Mouse (Mus musculus) layer of hippocampus, adult 18-20 months (tissue): ENCODE results near the gene Prm1. TPM values are rescaled to one million over a fixed set of nuclear protein-coding genes. Genes with fewer than 3 reads are reported as not detected.

Experiments
- DNase-seq, 2 experiments: peaks; one replicate each; pipeline ENCODE4 v3.0.0; 2022; ENCODE audit warnings: low spot score in 2 of 2
- total RNA-seq, 2 experiments: library from RNA; stranded (reverse); gene quantifications; 2 replicates each; pipeline ENCODE4 v1.2.3; 2021

The Prm1 gene
- total RNA-seq, 2 experiments from 2014 or later = not detected

DNA sequence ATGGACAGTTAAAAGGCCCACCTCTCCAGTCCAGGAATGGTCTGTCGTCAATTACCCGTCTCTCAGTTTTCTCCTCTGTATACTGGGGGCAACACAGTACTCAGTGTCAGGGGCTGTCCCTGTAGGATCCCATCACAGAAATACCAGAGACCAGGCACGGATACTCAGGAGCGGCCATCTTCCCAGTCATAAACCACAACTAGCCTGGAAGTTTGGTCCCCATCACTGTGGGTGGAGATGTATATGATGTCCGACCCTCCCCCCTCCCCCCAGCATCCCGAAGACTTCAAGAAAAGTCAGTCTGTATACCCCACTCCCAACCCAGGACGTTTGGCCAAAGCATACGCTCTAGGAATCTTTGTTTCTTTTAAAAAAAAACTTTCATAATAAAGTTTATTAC is 22.2 kb downstream of the Prm1 start:
- no peak for DNase-seq

DNA sequence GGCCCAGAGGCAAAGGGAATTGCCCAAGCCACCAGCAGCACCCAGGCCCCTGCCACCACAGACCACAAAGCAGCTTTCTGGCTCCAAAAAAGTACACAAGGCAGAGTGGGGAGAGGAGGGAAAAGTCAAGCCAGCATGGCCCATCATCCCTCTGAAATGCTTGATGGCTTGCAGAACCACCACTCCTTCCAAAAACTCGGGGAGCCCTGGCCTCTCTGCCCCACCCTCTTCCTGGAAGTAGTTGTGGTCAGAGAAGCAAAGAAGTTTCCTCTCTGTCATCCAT is 22.5 kb downstream of the Prm1 start:
- DNase-seq = no peak

GRCm38 (mm10) chr16:10782377-10783151 is 23.1 kb downstream of the Prm1 start:
- no peak for DNase-seq

GRCm38 (mm10) chr16:10781862-10782371 is 23.7 kb downstream of the Prm1 start:
- no peak for DNase-seq

DNA sequence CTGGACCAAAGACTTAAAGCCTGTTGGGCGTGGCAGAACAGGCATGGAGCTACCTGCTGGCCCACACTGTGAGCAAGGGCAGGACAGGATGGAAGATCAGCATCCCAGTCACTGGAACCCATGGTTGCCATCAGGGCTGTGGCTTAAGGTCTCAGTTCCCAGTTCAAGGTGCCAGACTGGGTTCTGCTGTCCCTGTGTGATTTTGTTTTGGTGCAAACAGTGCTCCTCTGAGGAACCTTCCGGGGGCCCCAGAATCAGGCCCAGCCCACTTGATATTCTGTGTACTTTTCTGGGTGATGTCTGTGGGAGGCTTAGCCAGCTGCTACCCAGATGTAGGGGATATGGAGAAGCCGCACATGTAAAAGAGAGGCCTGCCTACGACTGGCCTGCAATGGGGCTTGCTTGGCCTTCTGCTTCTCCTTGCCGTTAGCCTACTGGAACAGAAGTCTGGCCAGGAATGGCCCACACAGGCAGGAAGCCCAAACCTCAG is 25.0 kb downstream of the Prm1 start:
- DNase-seq = no peak

GRCm38 (mm10) chr16:10777579-10778160 is 28.0 kb downstream of the Prm1 start:
- no peak for DNase-seq

DNA sequence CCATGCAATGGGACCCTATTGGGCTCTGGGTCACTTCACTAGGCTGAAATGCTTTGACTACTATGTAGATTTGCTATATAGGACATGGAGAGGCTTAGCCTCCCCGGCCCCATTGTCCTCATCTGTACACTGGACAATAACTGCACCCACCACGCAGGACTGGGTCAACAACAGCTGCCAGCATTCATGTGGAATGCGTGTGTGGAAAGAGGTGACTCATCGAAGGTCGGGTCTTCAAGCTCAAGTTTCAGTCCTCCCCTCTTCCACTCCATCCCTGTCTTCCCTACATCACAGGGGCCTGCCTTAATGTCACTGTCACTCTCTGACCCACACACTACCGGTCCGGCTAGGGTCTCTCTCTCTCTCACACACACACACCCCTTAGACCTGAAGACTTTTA is 29.3 kb downstream of the Prm1 start:
- DNase-seq = no peak

- DNase-seq = no peak
Observed at GRCm38 (mm10) chr16:10774726-10775125, 30.9 kb downstream of the Prm1 start.

DNA sequence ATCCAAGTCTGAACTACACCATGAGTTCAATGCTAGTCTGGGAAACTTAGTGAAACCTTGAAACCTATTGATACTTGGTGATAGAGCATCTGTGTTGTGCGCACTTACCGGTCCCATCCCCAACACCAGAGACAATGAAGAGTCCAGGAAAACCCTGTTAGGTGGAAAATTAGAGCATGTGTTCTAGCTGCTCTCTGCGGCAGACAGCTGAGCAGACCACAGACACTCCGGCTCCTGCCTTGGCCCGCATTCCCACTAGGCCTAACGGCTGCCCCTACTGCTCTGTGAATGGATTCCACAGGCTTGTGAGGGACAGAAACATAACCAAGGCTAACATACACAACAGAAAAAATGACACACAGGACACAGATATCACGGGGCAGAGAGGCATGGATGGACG is 32.1 kb downstream of the Prm1 start:
- DNase-seq = no peak

GRCm38 (mm10) chr16:10771769-10772510 is 33.7 kb downstream of the Prm1 start:
- DNase-seq = no peak

DNA sequence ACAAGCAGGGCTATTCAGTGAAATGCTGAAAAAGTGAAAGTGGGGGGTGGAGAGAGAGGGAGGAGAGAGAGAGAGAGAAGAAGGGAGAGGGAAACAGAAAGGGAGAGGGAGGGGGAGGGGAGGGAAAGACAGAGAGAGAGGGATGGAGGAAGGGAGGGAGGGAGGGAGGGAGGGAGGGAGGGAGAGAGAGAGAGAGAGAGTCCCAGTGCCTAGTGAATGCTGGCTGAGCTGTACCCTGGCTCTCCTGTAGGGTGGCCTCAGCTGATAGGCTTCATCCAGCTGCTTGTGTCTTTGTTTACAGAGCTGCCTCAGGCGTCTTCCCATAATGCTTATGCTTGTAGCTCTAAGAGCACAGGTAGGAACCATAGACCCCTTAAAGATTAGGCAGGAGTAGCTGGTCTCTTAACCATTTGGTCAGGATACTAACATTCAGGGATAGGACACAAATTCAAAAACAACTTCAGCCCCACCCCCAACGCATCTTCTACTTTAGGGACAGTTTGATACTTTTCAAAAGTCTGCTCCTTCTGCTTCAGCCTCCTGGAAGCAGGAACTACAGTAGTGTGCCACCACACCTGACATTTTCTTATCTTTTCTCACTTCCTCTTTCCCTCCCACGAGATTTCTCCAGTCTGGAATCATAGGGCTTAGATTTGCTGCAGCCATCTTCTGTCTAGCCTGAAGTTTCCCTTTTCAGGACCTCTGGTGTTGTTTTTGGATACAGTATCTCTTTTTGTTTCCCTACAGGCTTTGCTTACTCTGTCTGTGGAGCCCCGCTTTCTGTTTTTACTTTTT is 34.9 kb downstream of the Prm1 start:
- DNase-seq = no peak

GRCm38 (mm10) chr16:10769661-10770060 is 36.0 kb downstream of the Prm1 start:
- no peak for DNase-seq

- no peak for DNase-seq
Observed at GRCm38 (mm10) chr16:10768821-10769220, 36.8 kb downstream of the Prm1 start.

DNA sequence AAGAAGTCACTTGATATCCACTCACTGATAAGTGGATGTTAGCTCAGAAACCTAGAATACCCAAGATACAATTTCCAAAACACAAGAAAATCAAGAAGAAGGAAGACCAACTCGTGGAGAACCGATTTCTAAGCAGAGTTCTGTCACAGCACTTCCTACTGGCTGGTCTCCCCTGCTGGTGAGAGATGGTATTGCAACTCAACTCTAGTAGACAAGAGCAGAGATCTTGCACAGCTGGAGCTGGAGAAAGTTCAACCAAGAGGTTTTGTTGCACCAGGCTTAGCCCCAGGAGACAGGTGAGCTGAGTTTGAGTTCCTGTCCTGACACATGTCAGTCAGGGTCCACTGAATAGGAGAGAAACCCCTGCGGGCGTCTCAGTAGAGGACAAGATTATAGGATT is 38.5 kb downstream of the Prm1 start:
- DNase-seq = peak; percentile 29 to 76

- no peak for DNase-seq
Observed at GRCm38 (mm10) chr16:10764323-10764722, 41.3 kb downstream of the Prm1 start.

DNA sequence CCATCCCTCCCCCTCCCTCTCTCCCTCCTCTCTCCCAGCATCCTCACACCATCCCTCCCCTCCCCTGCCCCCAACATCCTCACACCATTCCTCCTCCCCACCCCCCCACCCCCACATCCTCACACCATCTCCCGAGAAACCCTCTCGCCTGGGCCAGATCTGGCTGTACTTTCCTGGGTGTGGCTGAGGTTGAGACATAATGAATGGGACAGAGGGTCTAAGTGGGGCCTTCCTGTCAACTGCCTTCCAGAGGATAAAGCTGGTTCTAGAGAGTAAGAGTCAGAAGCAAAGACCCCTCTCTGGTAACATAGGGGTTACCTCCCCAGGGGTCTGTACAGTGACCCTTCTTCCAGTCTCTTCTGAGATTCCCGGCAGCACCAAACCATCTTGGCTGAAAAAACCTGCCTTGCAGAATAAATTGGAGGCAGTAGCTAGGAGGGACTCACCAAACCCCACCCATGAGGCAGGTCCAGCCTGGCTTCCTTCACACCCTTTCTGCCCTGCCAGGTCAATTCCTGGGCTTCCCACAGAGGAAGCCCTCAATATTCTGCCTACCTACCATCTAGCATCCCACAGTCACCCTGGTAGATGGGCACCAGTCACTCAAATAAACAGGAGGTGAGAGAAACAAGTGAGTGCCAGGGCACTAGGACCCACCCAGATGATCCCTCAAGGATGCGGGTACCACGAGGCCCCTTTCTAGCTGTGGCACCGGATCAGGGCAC is 41.9 kb downstream of the Prm1 start:
- no peak for DNase-seq

GRCm38 (mm10) chr16:10762569-10763180 is 43.0 kb downstream of the Prm1 start:
- DNase-seq = no peak

GRCm38 (mm10) chr16:10761182-10761581 is 44.5 kb downstream of the Prm1 start:
- DNase-seq = no peak

GRCm38 (mm10) chr16:10756168-10756567 is 49.5 kb downstream of the Prm1 start:
- no peak for DNase-seq
